Comparison of ENCODE assay signal across 20 mouse cellular contexts in the genomic region with DNA sequence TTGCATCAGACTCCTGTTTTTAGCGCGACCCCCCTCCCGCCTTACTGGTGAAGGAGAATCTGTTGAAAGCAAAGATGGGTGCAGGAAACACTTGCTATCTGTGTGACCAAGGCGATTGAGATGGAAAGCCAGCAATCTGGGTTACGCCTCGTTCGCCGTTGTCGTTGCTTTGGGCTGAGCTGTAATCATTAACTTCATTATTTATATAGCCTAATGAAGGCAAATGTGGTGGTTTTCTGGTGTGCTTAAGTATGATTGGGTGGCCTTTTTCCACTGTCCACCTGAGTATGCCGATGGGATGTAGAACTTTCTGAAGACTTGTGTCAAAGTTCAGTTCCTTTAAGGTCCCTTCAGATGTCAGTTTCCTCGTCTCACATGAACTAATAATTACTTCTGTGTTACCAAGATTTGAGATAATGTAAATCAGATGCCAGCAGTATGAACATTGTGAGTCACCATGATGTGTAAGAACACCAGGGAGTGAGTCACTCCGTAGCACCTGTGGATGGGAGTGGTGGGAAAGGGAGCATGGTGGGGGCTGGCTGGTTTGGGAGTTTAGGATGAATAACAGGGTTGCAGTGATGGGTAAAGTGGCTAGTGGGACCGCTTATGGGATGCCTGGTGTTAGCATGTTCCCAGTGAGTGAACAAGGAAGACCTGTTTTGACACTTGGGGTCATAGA. TPM values are rescaled to one million over a fixed set of nuclear protein-coding genes. Genes with fewer than 3 reads are reported as not detected.
DNase-seq lines count a peak whose midpoint lies in the region; ATAC-seq and TF ChIP-seq lines count a peak whose summit lies in the region.
"Had no signal": no experiment of that assay in that cellular context is flagged by ENCODE, and none has a peak within 500 bp of the region (broad histone marks: within the 10 kb centered on the region; RNA-seq: fewer than 3 reads in every experiment).

No protein-coding gene starts in this region.

- DNase-seq in kidney, adult 2 months: no peak
- DNase-seq in urinary bladder, postnatal 14 days (ENCODE audit: low spot score): peak; percentile 23
- no peak for DNase-seq in urinary bladder, postnatal 25 days (ENCODE audit: low spot score)
- DNase-seq in stomach, postnatal 0 days (ENCODE audit: low spot score): peak; percentile 68
- DNase-seq in right cerebral cortex, adult 18-20 months: no peak
- DNase-seq in spleen, postnatal 36 days (ENCODE audit: low spot score in 2 of 2): no peak
- DNase-seq: cerebellum, adult 11-12 months; cerebellum, postnatal 14 days; thymus, postnatal 36 days had no signal

- no peak for TF ChIP-seq EP300 in stomach, postnatal 0 days (optimal IDR thresholded peaks at IDR 0.05)

- H3K27me3 ChIP-seq in kidney, adult 2 months (replicated peaks; ENCODE audit: control insufficient read depth, insufficient read depth, low read length): no peaks in the 10 kb centered on the region
- H3K27me3 ChIP-seq in kidney, embryonic 14.5 days (ENCODE audit: control insufficient read depth, insufficient read depth, low read length): no peaks in the 10 kb centered on the region
- H3K27me3 ChIP-seq in intestine, postnatal 0 days (replicated peaks; ENCODE audit: control insufficient read depth, insufficient read depth, low read length): no peaks in the 10 kb centered on the region
- no peaks in the 10 kb centered on the region for H3K27me3 ChIP-seq in stomach, postnatal 0 days (ENCODE audit: control insufficient read depth, insufficient read depth, low read length)
- H3K27me3 ChIP-seq: embryonic facial prominence, embryonic 12.5 days; forebrain, embryonic 12.5 days; hindbrain, embryonic 15.5 days; limb, embryonic 13.5 days; liver, embryonic 15.5 days; neural tube, embryonic 15.5 days had no signal

- no peak overlapping the region for H3K9ac ChIP-seq in kidney, embryonic 14.5 days (ENCODE audit: low read depth, low read length)
- H3K9ac ChIP-seq in intestine, postnatal 0 days (ENCODE audit: low read depth, low read length): no peak overlapping the region
- no peak overlapping the region for H3K9ac ChIP-seq in stomach, postnatal 0 days (ENCODE audit: low read length)
- H3K9ac ChIP-seq: embryonic facial prominence, embryonic 12.5 days; forebrain, embryonic 12.5 days; hindbrain, embryonic 15.5 days; limb, embryonic 13.5 days; liver, embryonic 15.5 days; neural tube, embryonic 15.5 days had no signal

- no peak for TF ChIP-seq CTCF in kidney, adult 2 months (conservative IDR thresholded peaks at IDR 0.05; ENCODE audit: insufficient read depth, insufficient read length, low read depth, low read length)
- TF ChIP-seq CTCF in intestine, postnatal 0 days (IDR thresholded peaks at IDR 0.05; ENCODE audit: low read depth): no peak
- no peak for TF ChIP-seq CTCF in stomach, postnatal 0 days (IDR thresholded peaks at IDR 0.05; ENCODE audit: low read depth)

- 69% methylated on average over 13 of the region's 13 CpGs for WGBS in kidney, adult 2 months
- WGBS in kidney, embryonic 14.5 days: 77% methylated on average over 13 of the region's 13 CpGs
- 56% methylated on average over 13 of the region's 13 CpGs for WGBS in intestine, postnatal 0 days
- 60% methylated on average over 13 of the region's 13 CpGs for WGBS in stomach, postnatal 0 days

- peak overlapping the region; percentile 27; the same call in 1 of the 2 replicates for H3K27ac ChIP-seq in kidney, adult 2 months (ENCODE audit: insufficient read depth, low read depth, low read length)
- no peak overlapping the region for H3K27ac ChIP-seq in kidney, embryonic 14.5 days (ENCODE audit: low read depth, low read length)
- H3K27ac ChIP-seq in intestine, postnatal 0 days (ENCODE audit: low read depth, low read length): peak overlapping the region; percentile 37; the same call in 1 of the 2 replicates
- peak overlapping the region; percentile 58 for H3K27ac ChIP-seq in stomach, postnatal 0 days (replicated peaks)
- H3K27ac ChIP-seq: embryonic facial prominence, embryonic 12.5 days; forebrain, embryonic 12.5 days; hindbrain, embryonic 15.5 days; limb, embryonic 13.5 days; liver, embryonic 15.5 days; macrophage; neural tube, embryonic 15.5 days had no signal

- no peak overlapping the region for H3K4me2 ChIP-seq in kidney, embryonic 14.5 days (replicated peaks; ENCODE audit: low read depth, low read length)
- no peak overlapping the region for H3K4me2 ChIP-seq in intestine, postnatal 0 days (replicated peaks; ENCODE audit: low read depth)
- H3K4me2 ChIP-seq in stomach, postnatal 0 days (replicated peaks; ENCODE audit: low read depth): no peak overlapping the region
- H3K4me2 ChIP-seq: embryonic facial prominence, embryonic 12.5 days; forebrain, embryonic 12.5 days; heart, embryonic 11.5 days; hindbrain, embryonic 15.5 days; limb, embryonic 13.5 days; liver, embryonic 15.5 days; neural tube, embryonic 15.5 days had no signal

- no peak overlapping the region for H3K4me3 ChIP-seq in kidney, adult 2 months (ENCODE audit: insufficient read depth, low read depth, low read length)
- no peak overlapping the region for H3K4me3 ChIP-seq in kidney, embryonic 14.5 days (ENCODE audit: low read length)
- H3K4me3 ChIP-seq in intestine, postnatal 0 days (ENCODE audit: low read depth, low read length): no peak overlapping the region
- no peak overlapping the region for H3K4me3 ChIP-seq in stomach, postnatal 0 days (ENCODE audit: low read depth, low read length)
- H3K4me3 ChIP-seq: embryonic facial prominence, embryonic 12.5 days; erythroblast, embryonic 14.5 days; forebrain, embryonic 12.5 days; hindbrain, embryonic 15.5 days; limb, embryonic 13.5 days; liver, embryonic 15.5 days; neural tube, embryonic 15.5 days had no signal

- H3K4me1 ChIP-seq in kidney, adult 2 months (ENCODE audit: control insufficient read depth, insufficient read depth, low read length): peaks cover 30% of the 10 kb centered on the region; the same call in 1 of the 2 replicates
- no peaks in the 10 kb centered on the region for H3K4me1 ChIP-seq in kidney, embryonic 14.5 days (ENCODE audit: control insufficient read depth, insufficient read depth, low read length)
- no peaks in the 10 kb centered on the region for H3K4me1 ChIP-seq in intestine, postnatal 0 days (replicated peaks; ENCODE audit: control insufficient read depth, insufficient read depth, low read length)
- H3K4me1 ChIP-seq in stomach, postnatal 0 days (replicated peaks; ENCODE audit: control insufficient read depth, insufficient read depth): peaks cover 3% of the 10 kb centered on the region
- H3K4me1 ChIP-seq: embryonic facial prominence, embryonic 12.5 days; limb, embryonic 13.5 days; liver, embryonic 15.5 days had no signal

- H3K36me3 ChIP-seq in kidney, adult 2 months (ENCODE audit: control insufficient read depth, insufficient read depth, low read length): no peaks in the 10 kb centered on the region
- H3K36me3 ChIP-seq in kidney, embryonic 14.5 days (ENCODE audit: control insufficient read depth, insufficient read depth, low read length): no peaks in the 10 kb centered on the region
- H3K36me3 ChIP-seq in intestine, postnatal 0 days (ENCODE audit: control insufficient read depth, insufficient read depth): no peaks in the 10 kb centered on the region
- H3K36me3 ChIP-seq in stomach, postnatal 0 days (ENCODE audit: control insufficient read depth, insufficient read depth, low read length): no peaks in the 10 kb centered on the region
- H3K36me3 ChIP-seq: embryonic facial prominence, embryonic 12.5 days; forebrain, embryonic 12.5 days; hindbrain, embryonic 15.5 days; limb, embryonic 13.5 days; liver, embryonic 15.5 days; neural tube, embryonic 15.5 days had no signal

- H3K9me3 ChIP-seq in kidney, embryonic 14.5 days (ENCODE audit: control insufficient read depth, low read length): no peaks in the 10 kb centered on the region
- no peaks in the 10 kb centered on the region for H3K9me3 ChIP-seq in intestine, postnatal 0 days (ENCODE audit: control insufficient read depth)
- H3K9me3 ChIP-seq in stomach, postnatal 0 days (ENCODE audit: control insufficient read depth, low read length): no peaks in the 10 kb centered on the region
- H3K9me3 ChIP-seq: embryonic facial prominence, embryonic 12.5 days; forebrain, embryonic 12.5 days; hindbrain, embryonic 15.5 days; limb, embryonic 13.5 days; liver, embryonic 15.5 days; neural tube, embryonic 15.5 days had no signal

- TF ChIP-seq POLR2A in kidney, adult 2 months (IDR thresholded peaks at IDR 0.05; ENCODE audit: low read depth, low read length): no peak

- no peak for ATAC-seq in kidney, embryonic 14.5 days (ENCODE audit: low FRiP score, low TSS enrichment)
- ATAC-seq in intestine, postnatal 0 days: peak; percentile 81
- peak; percentile 91 for ATAC-seq in stomach, postnatal 0 days (ENCODE audit: low FRiP score, low TSS enrichment)

RNA-seq across cellular contexts. Expression of a gene that starts 14.3 kb away (rescaled TPM):
- 12.5 and 17.2 TPM in 2 replicates for polyA plus RNA-seq in kidney, adult 2 months (2012; rRNA removed)
- polyA plus RNA-seq in kidney, embryonic 14.5 days (2014; fragmentation: Nextera tagmentation; extraction: Ambion mirVana): 12.0 and 19.7 TPM in 2 replicates
- 26.0 and 26.2 TPM in 2 replicates for polyA plus RNA-seq in intestine, postnatal 0 days (2015; fragmentation: Nextera tagmentation; extraction: Ambion mirVana)
- 32.4 and 33.5 TPM in 2 replicates for polyA plus RNA-seq in stomach, postnatal 0 days (2015; fragmentation: Nextera tagmentation; extraction: Ambion mirVana)

Comparison
In these comparisons a context has a peak if more than half of its experiments do, and no peak if none do; other contexts are left out.
1. DNase-seq: peak in urinary bladder, postnatal 14 days (single experiment) and stomach, postnatal 0 days (single experiment); none in kidney, adult 2 months (single experiment), urinary bladder, postnatal 25 days (single experiment), right cerebral cortex, adult 18-20 months (single experiment) and spleen, postnatal 36 days (0 of 2).